Mouse (Mus musculus): ENCODE data around the gene Kif1c. TPM values are rescaled to one million over a fixed set of nuclear protein-coding genes. Genes with fewer than 3 reads are reported as not detected.
A peak's percentile ranks its signal among the peaks of the same experiment; 100 is the strongest.

Gene Kif1c
- polyA plus RNA-seq, 1 experiment from 2014 or later = 1.9 TPM

DNA sequence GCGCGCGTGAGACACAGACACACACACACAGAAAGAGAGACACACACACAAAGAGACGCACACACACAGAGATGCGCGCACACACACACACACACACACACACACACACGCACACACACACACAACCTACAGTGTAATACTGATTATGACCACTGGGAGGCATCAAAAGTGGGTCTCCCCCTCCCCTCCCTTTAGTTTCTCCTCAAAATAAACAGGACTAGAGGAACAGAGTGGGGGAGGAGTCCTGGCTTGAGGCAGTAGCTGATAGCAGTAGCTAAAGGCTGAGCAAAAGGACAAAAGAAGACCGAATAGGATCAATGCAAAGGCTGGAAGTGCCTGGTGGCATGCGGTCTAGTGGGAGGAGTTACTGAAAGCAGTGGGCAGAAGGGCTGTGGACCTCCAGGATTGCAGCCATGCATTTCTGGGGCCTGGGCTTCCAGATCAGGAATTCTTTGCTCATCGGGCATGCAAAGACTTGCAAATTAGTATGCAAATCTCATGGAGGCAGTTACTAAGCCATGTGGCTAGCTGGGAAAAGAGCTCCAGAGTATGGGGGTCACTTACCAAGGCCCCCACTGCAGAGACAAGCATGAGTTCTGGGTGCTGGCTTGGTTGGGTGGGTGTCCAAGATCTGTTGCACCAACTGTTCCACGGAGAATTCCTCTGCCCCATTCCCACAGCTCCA, 18.3 kb upstream of the Kif1c start:
- Histone ChIP-seq H3K9me3 (no peaks in the 10 kb centered on the region), H3K27ac (replicated peaks) (peak overlapping the region; percentile 35), H3K4me3 (no peak overlapping the region), H3K4me1 (replicated peaks) (peaks cover 19% of the 10 kb centered on the region), H3K36me3 (peaks cover 44% of the 10 kb centered on the region), H3K27me3 (no peaks in the 10 kb centered on the region), H3K9ac (no peak overlapping the region), H3K4me2 (no peak overlapping the region)
- ATAC-seq (ENCODE audit: low FRiP score, low read depth) = peak; percentile 71
- WGBS = 15% methylated on average over 11 of the region's 11 CpGs

DNA sequence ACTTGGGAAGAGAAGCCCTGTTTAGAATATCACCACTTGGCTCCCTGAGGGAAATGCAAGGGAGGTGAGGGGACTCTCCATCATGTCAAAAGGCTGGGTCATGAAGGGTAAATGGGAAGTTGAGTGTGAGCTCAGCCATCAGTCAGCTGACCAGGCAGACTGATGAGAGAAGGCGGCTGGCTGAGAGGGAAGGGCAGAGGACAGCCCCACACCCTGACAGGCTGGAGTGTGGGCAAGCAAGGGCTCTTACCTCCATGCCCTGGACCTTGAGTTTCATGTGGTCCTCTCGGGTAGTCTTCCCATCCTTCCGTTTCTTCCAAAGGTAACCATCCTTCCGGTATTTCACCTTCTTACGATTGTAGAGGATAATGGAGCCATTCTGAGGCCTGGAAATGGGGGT, 16.7 kb upstream of the Kif1c start:
- peaks cover 37% of the 10 kb centered on the region for H3K36me3 ChIP-seq
- no peak overlapping the region for H3K27ac ChIP-seq (replicated peaks)
- H3K4me1 ChIP-seq (replicated peaks) = peaks cover 29% of the 10 kb centered on the region
- no peak overlapping the region for H3K9ac ChIP-seq
- no peak for ATAC-seq (ENCODE audit: low FRiP score, low read depth)
- 95% methylated on average over 5 of the region's 5 CpGs for WGBS
- H3K4me3 ChIP-seq = no peak overlapping the region
- no peak overlapping the region for H3K4me2 ChIP-seq
- no peaks in the 10 kb centered on the region for H3K27me3 ChIP-seq
- no peaks in the 10 kb centered on the region for H3K9me3 ChIP-seq

DNA sequence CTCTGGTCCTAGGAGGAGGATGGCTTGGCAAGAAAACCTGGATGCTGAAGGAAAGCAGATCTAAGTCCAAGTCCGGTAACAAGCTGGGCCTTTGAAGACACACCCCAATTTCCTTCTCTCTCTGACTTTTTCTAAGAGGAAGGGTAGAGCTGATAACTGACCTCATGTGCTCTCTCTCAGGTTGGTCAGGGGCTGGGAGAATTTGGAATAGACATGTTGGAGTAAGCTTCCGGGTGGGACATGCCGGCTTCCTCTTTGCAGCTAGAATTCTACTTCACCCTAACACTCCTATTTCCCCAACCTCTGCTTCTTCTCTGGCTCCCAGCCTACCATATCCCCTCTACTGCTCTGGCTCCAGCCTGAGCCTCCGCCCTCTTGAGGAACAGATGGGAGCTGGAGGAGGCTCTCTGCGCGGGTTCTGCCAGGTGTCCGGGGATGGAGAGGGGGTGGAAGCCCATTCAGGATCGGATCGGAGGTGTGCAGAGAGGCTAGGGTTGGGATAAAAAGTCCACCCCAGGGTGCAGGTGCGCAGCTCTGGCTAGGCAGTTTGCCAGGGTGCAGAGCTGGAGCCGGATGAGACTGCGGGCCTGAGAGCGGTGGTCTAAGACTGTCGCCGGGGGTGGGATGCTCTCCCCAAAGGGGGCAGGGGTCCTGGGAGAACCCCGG, 13.3 kb upstream of the Kif1c start:
- Histone ChIP-seq H3K27me3 (no peaks in the 10 kb centered on the region), H3K27ac (replicated peaks) (peak overlapping the region; percentile 87), H3K36me3 (peaks cover 18% of the 10 kb centered on the region), H3K9me3 (no peaks in the 10 kb centered on the region), H3K4me1 (replicated peaks) (peaks cover 32% of the 10 kb centered on the region), H3K4me2 (peak overlapping the region; percentile 91), H3K4me3 (peak overlapping the region; percentile 94), H3K9ac (peak overlapping the region; percentile 83)
- 3% methylated on average over 16 of the region's 16 CpGs for WGBS
- peak; percentile 57 for ATAC-seq (ENCODE audit: low FRiP score, low read depth)

DNA sequence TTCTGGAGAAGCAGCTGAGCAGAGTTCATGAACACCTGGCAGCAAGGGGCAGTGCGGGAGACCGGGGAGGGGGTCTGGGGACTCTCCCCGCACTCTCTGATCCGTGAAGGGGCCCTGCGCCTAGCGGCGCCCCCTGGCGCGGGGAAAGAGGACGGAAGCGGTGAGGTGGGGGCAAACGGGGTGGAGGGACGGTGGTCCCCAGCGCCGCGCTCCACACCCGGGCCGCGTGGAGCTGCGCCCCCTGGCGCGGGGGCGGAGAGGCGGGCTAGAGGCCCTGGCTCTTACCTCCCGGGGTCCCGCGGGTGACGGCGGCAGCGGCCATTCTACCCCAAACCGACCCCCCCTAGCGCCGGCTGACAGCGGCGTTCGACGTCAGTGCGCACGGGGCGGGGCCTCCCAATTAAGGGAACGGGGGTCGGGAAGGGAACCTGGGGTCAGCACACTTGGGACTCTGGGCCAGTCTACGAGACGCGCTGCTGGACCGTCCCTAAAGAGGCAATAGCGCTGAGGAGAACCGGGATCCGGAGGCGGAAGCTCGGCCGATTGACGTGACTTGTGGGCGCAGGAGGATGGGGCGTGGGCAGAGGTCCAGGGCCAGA, 12.6 kb upstream of the Kif1c start, which contains the start of gene Camta2:
Camta2 (minus strand) TSS at position 505 of the 599 bp plus-strand sequence.
- peak; percentile 83 for ATAC-seq (ENCODE audit: low FRiP score, low read depth)
- Histone ChIP-seq H3K9me3 (no peaks in the 10 kb centered on the region), H3K27me3 (no peaks in the 10 kb centered on the region), H3K4me1 (replicated peaks) (peaks cover 27% of the 10 kb centered on the region), H3K36me3 (peaks cover 15% of the 10 kb centered on the region; the same call in 1 of the 2 replicates), H3K4me2 (peak within 1 kb of the TSS; percentile 91), H3K27ac (replicated peaks) (peak within 1 kb of the TSS; percentile 87), H3K9ac (peak within 1 kb of the TSS; percentile 83), H3K4me3 (peak within 1 kb of the TSS; percentile 94)
- WGBS = under 1% methylated on average over 54 of the region's 55 CpGs

DNA sequence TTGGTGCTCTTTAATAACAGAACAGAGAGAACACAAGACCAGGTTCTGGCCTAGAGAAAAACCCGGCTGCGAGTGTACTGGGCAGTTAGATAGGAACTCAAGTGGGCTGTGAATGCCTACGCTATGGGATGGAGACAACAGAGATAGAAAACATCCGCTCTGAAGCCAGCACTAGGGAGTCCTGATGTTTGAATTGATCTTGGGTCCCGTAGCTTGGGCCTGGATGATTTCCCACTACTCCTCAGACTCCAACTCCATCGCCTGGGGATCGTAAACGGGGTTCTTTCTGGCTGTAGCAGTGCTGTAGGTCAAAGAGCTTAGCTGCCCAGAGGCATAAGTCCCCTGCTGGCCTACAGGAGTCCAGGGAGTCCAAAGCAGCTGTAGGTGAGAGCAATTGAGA, 12.0 kb upstream of the Kif1c start:
- WGBS = 9% methylated on average over 8 of the region's 8 CpGs
- Histone ChIP-seq H3K4me2 (peak overlapping the region; percentile 91), H3K9ac (peak overlapping the region; percentile 83), H3K9me3 (no peaks in the 10 kb centered on the region), H3K27me3 (no peaks in the 10 kb centered on the region), H3K27ac (replicated peaks) (peak overlapping the region; percentile 87), H3K4me1 (replicated peaks) (peaks cover 27% of the 10 kb centered on the region), H3K36me3 (peaks cover 13% of the 10 kb centered on the region; the same call in 1 of the 2 replicates), H3K4me3 (peak overlapping the region; percentile 94)
- ATAC-seq (ENCODE audit: low FRiP score, low read depth) = no peak

DNA sequence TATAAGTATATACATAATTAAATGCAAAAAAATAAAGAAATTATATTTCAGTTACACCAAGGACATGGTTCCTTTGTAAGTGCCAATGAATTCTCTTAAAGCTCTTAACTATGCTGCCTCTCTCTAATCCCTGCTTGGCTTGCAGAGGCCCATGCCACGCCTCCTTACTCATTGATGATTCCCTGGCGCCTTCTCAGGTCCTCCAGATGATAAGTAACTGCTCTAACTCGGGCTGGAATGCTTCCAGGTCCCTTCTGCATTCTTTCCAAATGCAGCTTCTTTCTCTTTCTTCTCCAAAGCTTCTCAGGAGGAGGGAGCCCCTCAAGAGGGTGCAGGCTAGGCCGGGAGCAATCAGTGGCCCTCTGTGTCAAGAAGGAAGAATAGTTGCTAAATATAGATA, 10.8 kb upstream of the Kif1c start:
- Histone ChIP-seq H3K27me3 (no peaks in the 10 kb centered on the region), H3K4me2 (no peak overlapping the region), H3K9me3 (no peaks in the 10 kb centered on the region), H3K27ac (replicated peaks) (no peak overlapping the region), H3K36me3 (0 out of 2 replicates have a peak, but pooled peaks cover under 1% of the 10 kb centered on the region), H3K9ac (no peak overlapping the region), H3K4me1 (replicated peaks) (peaks cover 27% of the 10 kb centered on the region), H3K4me3 (no peak overlapping the region)
- ATAC-seq (ENCODE audit: low FRiP score, low read depth) = no peak
- WGBS = 66% methylated on average over 4 of the region's 4 CpGs

DNA sequence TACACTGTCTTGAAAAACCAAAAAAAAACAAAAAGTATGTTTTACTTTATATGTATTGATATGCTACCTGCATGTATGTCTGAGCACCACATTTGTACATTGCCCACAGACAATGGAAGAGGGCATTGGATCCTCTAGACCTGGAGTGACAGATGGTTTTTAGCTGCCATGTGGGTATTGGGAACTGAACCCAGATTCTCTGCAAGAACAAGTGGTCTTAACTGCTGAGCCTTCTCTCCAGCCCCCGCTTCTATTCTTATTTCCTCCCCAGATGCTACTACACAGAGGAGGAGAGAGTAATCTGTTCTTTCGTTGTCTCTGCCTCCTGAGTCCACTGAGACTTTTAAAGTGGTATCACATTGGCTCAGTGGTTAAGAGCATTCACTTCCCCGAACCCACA, 6.8 kb upstream of the Kif1c start:
- no peaks in the 10 kb centered on the region for H3K36me3 ChIP-seq
- H3K27ac ChIP-seq (replicated peaks) = no peak overlapping the region
- H3K9me3 ChIP-seq = no peaks in the 10 kb centered on the region
- H3K4me3 ChIP-seq = no peak overlapping the region
- no peaks in the 10 kb centered on the region for H3K27me3 ChIP-seq
- no peak overlapping the region for H3K9ac ChIP-seq
- WGBS = 75% methylated on average over 3 of the region's 3 CpGs
- H3K4me1 ChIP-seq (replicated peaks) = peaks cover 6% of the 10 kb centered on the region
- ATAC-seq (ENCODE audit: low FRiP score, low read depth) = no peak
- no peak overlapping the region for H3K4me2 ChIP-seq

DNA sequence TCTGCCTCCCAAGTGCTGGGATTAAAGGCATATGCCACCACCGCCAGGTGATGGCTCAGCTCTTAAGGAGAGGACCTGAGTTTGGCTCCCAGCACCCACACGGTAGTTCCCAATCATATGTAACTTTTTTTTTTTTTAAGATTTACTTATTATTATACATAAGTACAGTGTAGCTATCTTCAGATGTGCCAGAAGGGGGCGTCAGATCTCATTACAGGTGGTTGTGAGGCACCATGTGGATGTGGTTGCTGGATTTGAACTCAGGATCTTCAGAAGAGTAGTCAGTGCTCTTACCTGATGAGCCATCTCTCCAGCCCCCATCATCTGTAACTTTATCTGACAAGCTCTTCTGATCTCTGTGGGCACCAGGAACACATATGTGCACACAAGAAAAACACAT, 3.0 kb upstream of the Kif1c start:
- H3K27ac ChIP-seq (replicated peaks) = no peak overlapping the region
- no peak overlapping the region for H3K4me2 ChIP-seq
- no peaks in the 10 kb centered on the region for H3K27me3 ChIP-seq
- WGBS = 72% methylated on average over 3 of the region's 3 CpGs
- H3K9me3 ChIP-seq = no peaks in the 10 kb centered on the region
- H3K4me3 ChIP-seq = no peak overlapping the region
- no peak for ATAC-seq (ENCODE audit: low FRiP score, low read depth)
- no peaks in the 10 kb centered on the region for H3K36me3 ChIP-seq
- H3K9ac ChIP-seq = no peak overlapping the region
- peaks cover 20% of the 10 kb centered on the region for H3K4me1 ChIP-seq (replicated peaks)

DNA sequence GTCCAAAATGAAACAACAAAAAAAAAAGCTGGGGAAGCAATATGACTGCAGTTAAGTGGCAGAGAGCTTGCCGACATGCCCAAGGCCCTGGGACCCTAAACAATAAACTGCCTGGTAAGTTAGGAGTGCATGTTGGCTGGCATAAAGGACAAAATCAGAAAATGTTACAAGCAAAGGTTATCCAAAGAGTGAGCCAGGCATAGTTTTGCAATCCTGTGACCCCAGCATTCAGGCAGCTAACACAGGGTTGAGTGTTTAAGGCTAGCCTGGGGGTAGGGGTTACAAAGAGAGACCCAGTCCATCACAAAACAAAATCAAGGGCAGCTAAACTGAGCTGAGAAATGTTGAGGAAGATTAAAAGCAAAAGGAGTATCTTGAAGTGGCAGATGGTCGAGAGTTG, 1.3 kb upstream of the Kif1c start:
- peak overlapping the region; percentile 83; the same call in 1 of the 2 replicates for H3K4me2 ChIP-seq
- H3K4me1 ChIP-seq (replicated peaks) = peaks cover 24% of the 10 kb centered on the region
- H3K9ac ChIP-seq = no peak overlapping the region
- 72% methylated on average over 2 of the region's 2 CpGs for WGBS
- no peak overlapping the region for H3K4me3 ChIP-seq
- H3K27ac ChIP-seq (replicated peaks) = no peak overlapping the region
- no peaks in the 10 kb centered on the region for H3K27me3 ChIP-seq
- no peaks in the 10 kb centered on the region; the same call in 1 of the 2 replicates for H3K36me3 ChIP-seq
- no peak for ATAC-seq (ENCODE audit: low FRiP score, low read depth)
- H3K9me3 ChIP-seq = no peaks in the 10 kb centered on the region

DNA sequence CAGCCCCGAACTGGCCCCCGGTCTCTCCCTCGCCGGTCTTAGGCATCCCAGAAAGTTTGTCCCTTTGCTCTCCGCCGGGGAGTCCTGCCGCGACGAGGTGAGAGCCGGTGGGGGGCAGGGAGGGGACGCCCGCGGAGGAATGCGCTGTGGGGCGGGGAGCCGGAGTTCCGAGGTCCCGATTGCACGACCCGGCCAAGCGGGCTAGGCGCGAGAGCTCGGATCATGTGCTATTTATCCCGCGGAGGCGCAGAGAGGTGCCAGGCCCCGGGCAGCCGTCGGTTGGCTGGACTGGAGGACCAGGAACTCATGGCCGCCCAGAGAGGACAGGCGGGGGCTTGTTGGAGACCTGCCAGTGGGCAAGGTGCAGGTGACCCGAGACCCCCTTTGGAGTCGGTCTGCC, 265 bp downstream of the Kif1c start:
- H3K27ac ChIP-seq (replicated peaks) = peak overlapping the region; percentile 96
- peaks cover 13% of the 10 kb centered on the region for H3K36me3 ChIP-seq
- peaks cover 24% of the 10 kb centered on the region for H3K4me1 ChIP-seq (replicated peaks)
- WGBS = under 1% methylated on average over 34 of the region's 34 CpGs
- peak overlapping the region; percentile 89 for H3K9ac ChIP-seq
- no peaks in the 10 kb centered on the region for H3K27me3 ChIP-seq
- H3K4me3 ChIP-seq = peak overlapping the region; percentile 81
- peak overlapping the region; percentile 83 for H3K4me2 ChIP-seq
- peak; percentile 35 for ATAC-seq (ENCODE audit: low FRiP score, low read depth)
- no peaks in the 10 kb centered on the region for H3K9me3 ChIP-seq

DNA sequence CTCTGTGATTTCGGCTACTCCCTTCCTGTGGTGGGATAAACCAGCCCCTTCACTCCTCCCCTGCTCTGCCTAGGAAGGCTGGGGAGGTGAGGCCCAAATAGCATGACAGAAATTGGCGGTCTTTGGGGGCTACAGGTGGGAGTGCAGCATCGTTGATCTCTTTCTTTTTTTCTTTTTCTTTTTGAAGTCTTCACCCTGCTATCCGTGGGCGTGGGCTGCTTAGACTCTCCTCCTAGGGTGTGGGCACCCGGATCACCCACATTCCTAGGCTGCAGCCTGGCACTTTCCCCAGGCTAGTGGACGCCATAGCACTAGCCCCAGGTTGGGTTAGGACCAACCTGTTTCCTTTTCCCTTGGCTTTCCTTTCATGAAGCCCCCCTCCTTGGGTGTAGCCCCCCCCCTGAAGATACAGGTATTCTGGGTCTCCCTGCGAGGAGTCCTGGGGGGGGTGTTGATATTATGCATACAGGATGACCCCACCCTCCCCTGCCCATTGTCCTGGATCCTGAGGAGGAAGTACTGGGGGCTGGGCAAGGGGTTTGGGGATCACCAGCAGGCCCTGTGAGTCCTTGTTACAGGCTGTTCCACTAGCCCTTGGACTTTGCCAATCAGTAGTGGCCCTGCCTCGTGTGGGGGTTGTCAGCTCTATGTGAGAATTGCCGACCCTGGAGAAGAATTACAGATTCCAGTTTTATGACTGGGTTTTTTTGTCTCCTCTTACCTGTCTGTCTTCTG, 1.0 kb downstream of the Kif1c start:
- Histone ChIP-seq H3K4me1 (replicated peaks) (peaks cover 24% of the 10 kb centered on the region), H3K27me3 (no peaks in the 10 kb centered on the region), H3K4me3 (peak overlapping the region; percentile 81), H3K27ac (replicated peaks) (no peak overlapping the region), H3K4me2 (peak overlapping the region; percentile 83), H3K9me3 (no peaks in the 10 kb centered on the region), H3K9ac (peak overlapping the region; percentile 89), H3K36me3 (peaks cover 21% of the 10 kb centered on the region)
- 13% methylated on average over 10 of the region's 10 CpGs for WGBS
- no peak for ATAC-seq (ENCODE audit: low FRiP score, low read depth)
